Comparison of ENCODE assay signal across 13 mouse cellular contexts in genomic region chr11:33939456-33940113, GRCm38 (mm10). TPM values are rescaled to one million over a fixed set of nuclear protein-coding genes. Genes with fewer than 3 reads are reported as not detected.
A peak's percentile ranks its signal among the peaks of the same experiment; 100 is the strongest.
DNase-seq lines count a peak whose midpoint lies in the region; ATAC-seq lines count a peak whose summit lies in the region.
"Had no signal": no experiment of that assay in that cellular context is flagged by ENCODE, and none has a peak within 500 bp of the region (broad histone marks: within the 10 kb centered on the region; RNA-seq: fewer than 3 reads in every experiment).

No protein-coding gene starts in this region.

- peak; percentile 16; the same call in 1 of the 2 replicates for ATAC-seq in granulocyte monocyte progenitor cell, adult 5-6 weeks (replicated peaks; ENCODE audit: poor library complexity, severe bottlenecking)

- peak; percentile 70 for DNase-seq in thymus, postnatal 0 days (ENCODE audit: low spot score)
- no peak for DNase-seq in thymus, adult 18-20 months
- DNase-seq in natural killer cell, adult 2 months (ENCODE audit: low spot score in 2 of 2), result peak; percentile 35 to 47
- DNase-seq in heart, adult 18-20 months, result no peak
- no peak for DNase-seq in c-Kit-positive CD71-positive TER-119-positive erythroid progenitor cells, embryonic 14.5 days (ENCODE audit: low spot score)
- no peak for DNase-seq in adrenal gland, adult 8-10 months
- DNase-seq: cerebellum, adult 2 months; cerebellum, postnatal 36 days; gastrocnemius, postnatal 14 days; kidney, adult 9 months; kidney, postnatal 25 days had no signal

RNA-seq across cellular contexts. Expression of gene Kcnmb1, which starts 23.2 kb away (rescaled TPM):
- 0.23 and 0.34 TPM in 2 replicates for polyA plus RNA-seq in thymus, postnatal 0 days (2015; fragmentation: Nextera tagmentation; extraction: Ambion mirVana)
- total RNA-seq in granulocyte monocyte progenitor cell, adult 5-6 weeks (2014; fragmentation: Nextera tagmentation), result not detected in 2 replicates
- total RNA-seq in granulocyte monocyte progenitor cell, adult 5-6 weeks (2017), result not detected in 2 replicates
- total RNA-seq in heart, adult 18-20 months (2021), result under 1 TPM; 0.55 to 0.75 TPM
- under 1 TPM; 0.07 to 0.30 (median 0.13) TPM for total RNA-seq in adrenal gland, adult 8-10 months (2022)
- polyA plus RNA-seq: forebrain, embryonic 12.5 days had no signal

RNA-seq across cellular contexts. Expression of gene Kcnip1, which starts 53.4 kb away (rescaled TPM):
- polyA plus RNA-seq in thymus, postnatal 0 days (2015; fragmentation: Nextera tagmentation; extraction: Ambion mirVana), result 0.14 and 0.22 TPM in 2 replicates
- total RNA-seq in granulocyte monocyte progenitor cell, adult 5-6 weeks (2014; fragmentation: Nextera tagmentation), result not detected in 2 replicates
- total RNA-seq in granulocyte monocyte progenitor cell, adult 5-6 weeks (2017), result not detected in 2 replicates
- total RNA-seq in heart, adult 18-20 months (2021), result under 1 TPM; 0.17 to 0.28 TPM
- total RNA-seq in adrenal gland, adult 8-10 months (2022), result 1 to 10 TPM; 2.9 to 8.4 (median 5.9) TPM

Comparison
In these comparisons a context has a peak if more than half of its experiments do, and no peak if none do; other contexts are left out.
1. DNase-seq: peak in thymus, postnatal 0 days (single experiment) and natural killer cell, adult 2 months (2 of 2); none in thymus, adult 18-20 months (0 of 2), heart, adult 18-20 months (0 of 2), c-Kit-positive CD71-positive TER-119-positive erythroid progenitor cells, embryonic 14.5 days (single experiment) and adrenal gland, adult 8-10 months (single experiment).